Mouse (Mus musculus) naive thymus-derived CD4-positive, alpha-beta T cell, adult 2 months (primary cell): Measurements from ENCODE around the gene Elmo1.
"Not testable (repeated sequence)": the region's sequence is repeated elsewhere in the genome, so short reads cannot be mapped to it uniquely, and the experiment has no call there.

Experiments
- DNase-seq: peaks from one replicate; pipeline ENCODE4 v3.0.0-alpha.2; 2011; ENCODE audit warnings: low read depth

The Elmo1 gene

GRCm38 (mm10) chr13:20609003-20609688, 518.8 kb downstream of the Elmo1 start:
- no peak for DNase-seq

GRCm38 (mm10) chr13:20615596-20616469, 525.4 kb downstream of the Elmo1 start:
- no peak for DNase-seq

- DNase-seq, result no peak
Observed at GRCm38 (mm10) chr13:20619946-20620345, 529.5 kb downstream of the Elmo1 start.

GRCm38 (mm10) chr13:20623071-20623850, 532.9 kb downstream of the Elmo1 start:
- DNase-seq, result no peak

- DNase-seq, result no peak
Observed at GRCm38 (mm10) chr13:20627796-20628195, 537.4 kb downstream of the Elmo1 start.

- no peak for DNase-seq
Observed at GRCm38 (mm10) chr13:20632477-20632876, 542.1 kb downstream of the Elmo1 start.

- DNase-seq, result not testable (repeated sequence)
Observed at GRCm38 (mm10) chr13:20634679-20635078, 544.3 kb downstream of the Elmo1 start.

GRCm38 (mm10) chr13:20635646-20636045, 545.2 kb downstream of the Elmo1 start:
- no peak for DNase-seq
